Mouse (Mus musculus) cerebellum, adult 18-20 months (tissue): ENCODE data around the gene Olfr1367.

Experiments
- DNase-seq, 2 experiments: peaks; one replicate each; pipeline ENCODE4 v3.0.0; 2021

Olfr1367 gene

DNA sequence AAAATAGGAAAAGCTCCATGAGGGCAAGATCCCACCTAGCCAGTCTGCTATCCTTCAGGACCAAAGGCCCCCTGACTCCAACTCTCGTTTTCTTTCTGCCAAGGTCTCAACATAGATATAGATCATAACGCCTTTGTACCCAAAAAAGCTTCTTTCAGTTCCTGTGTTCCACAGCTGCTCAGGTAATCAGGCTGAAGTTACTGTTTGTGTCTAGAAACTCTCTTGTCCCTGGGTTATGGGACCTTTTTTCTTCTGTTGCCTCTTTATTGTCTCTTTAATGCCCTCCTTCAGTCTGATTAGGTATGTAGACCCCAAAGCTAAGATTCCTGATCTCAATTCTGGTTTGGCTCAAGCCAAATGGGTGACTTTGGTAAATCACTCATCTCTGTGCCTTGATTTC, 50.8 kb downstream of the Olfr1367 start:
- no peak for DNase-seq
